Mouse (Mus musculus) hindbrain, postnatal 0 days (tissue): Measurements from ENCODE around the gene Hist1h2be. TPM values are rescaled to one million over a fixed set of nuclear protein-coding genes. Genes with fewer than 3 reads are reported as not detected.

Source experiments
- ATAC-seq: fragments of 200-750 bp; cut with Nextera tagmentation; 2 replicates; pipeline ENCODE4 v1.8.0; 2017; ENCODE audit warnings: mild to moderate bottlenecking, moderate TSS enrichment, moderate library complexity
- DNase-seq: peaks from one replicate; pipeline ENCODE4 v3.0.0-alpha.2; 2015; ENCODE audit warnings: low spot score
- H3K27ac ChIP-seq: fragments of 300-500 bp; sonication (generic); 2 replicates; pipeline ENCODE4 v1.5.1; 2014; ENCODE audit warnings: mild to moderate bottlenecking
- H3K27me3 ChIP-seq: fragments of 300-500 bp; sonication (generic); 2 replicates; pipeline ENCODE4 v1.6.1; 2014; ENCODE audit warnings: low read length, mixed read lengths; ENCODE audit not compliant: insufficient read depth
- H3K36me3 ChIP-seq: fragments of 300-500 bp; sonication (generic); 2 replicates; pipeline ENCODE4 v1.6.1; 2014; ENCODE audit warnings: low read length, mixed read lengths; ENCODE audit not compliant: insufficient read depth
- H3K4me1 ChIP-seq: fragments of 300-500 bp; sonication (generic); 2 replicates; pipeline ENCODE4 v1.6.1; 2014; ENCODE audit warnings: antibody characterized with exemption, low read length, mixed read lengths; ENCODE audit not compliant: insufficient read depth
- H3K4me2 ChIP-seq: fragments of 300-500 bp; sonication (generic); 2 replicates; pipeline ENCODE4 v1.6.1; 2014; ENCODE audit warnings: low read depth, mild to moderate bottlenecking, low read length, moderate library complexity, mixed read lengths
- H3K4me3 ChIP-seq: fragments of 300-500 bp; sonication (generic); 2 replicates; pipeline ENCODE4 v1.5.1; 2014; ENCODE audit warnings: low read length
- H3K9ac ChIP-seq: fragments of 300-500 bp; sonication (generic); replicated peaks from 2 replicates; pipeline ENCODE4 v1.6.1; 2014; ENCODE audit warnings: mild to moderate bottlenecking, low read length, moderate library complexity, mixed read lengths
- H3K9me3 ChIP-seq: fragments of 300-500 bp; sonication (generic); 2 replicates; pipeline ENCODE4 v1.6.1; 2016; ENCODE audit warnings: low read length, mixed read lengths
- CTCF ChIP-seq: IDR thresholded peaks from 2 replicates; pipeline ENCODE4 v1.5.1; 2016; ENCODE audit warnings: antibody characterized with exemption, control low read depth, low read depth
- WGBS: fragments of 180-500 bp; shearing (Covaris S2); extraction: QIAGEN DNeasy Blood & Tissue Kit; methylation state at CpG from one replicate; pipeline ENCODE4 v1.1.7; 2014; 5-methylcytosine and 5-hydroxymethylcytosine counted together
- polyA plus RNA-seq: library from polyadenylated mRNA; unstranded; fragments of >200 nt; fragmentation: Nextera tagmentation; extraction: Ambion mirVana; gene quantifications from 2 replicates; pipeline ENCODE4 v1.2.1, GENCODE M21; 2015
- total RNA-seq: library from RNA; depleted of rRNA; stranded (reverse); fragments of >200 nt; gene quantifications from 2 replicates; pipeline ENCODE4 v1.2.3, GENCODE M21; 2014

Hist1h2be gene
- total and polyA plus RNA-seq, 2 experiments from 2014 or later = 0.41 to 304 TPM

- no peaks in the 10 kb centered on the region for H3K9me3 ChIP-seq
- WGBS = 0% methylated on average over 18 of the region's 18 CpGs
Observed at GRCm38 (mm10) chr13:23621532-23622174, 729 bp upstream of the Hist1h2be start.

GRCm38 (mm10) chr13:23620056-23620732 is 730 bp downstream of the Hist1h2be start:
- no peak for ATAC-seq
- TF ChIP-seq CTCF = no peak
- 47% methylated on average over 12 of the region's 12 CpGs for WGBS

More at GRCm38 (mm10) chr13:23621532-23622174, 729 bp upstream of the Hist1h2be start:
- DNase-seq = peak; percentile 86
- Histone ChIP-seq H3K36me3 (no peaks in the 10 kb centered on the region), H3K27ac (peak overlapping the region; percentile 95), H3K4me3 (peak overlapping the region; percentile 59), H3K4me2 (peak overlapping the region; percentile 92), H3K9ac (peak overlapping the region; percentile 72), H3K4me1 (peaks cover 3% of the 10 kb centered on the region; the same call in 1 of the 2 replicates), H3K27me3 (no peaks in the 10 kb centered on the region)
- ATAC-seq = peak; percentile 90
- no peak for TF ChIP-seq CTCF

GRCm38 (mm10) chr13:23611638-23612037 is 9.3 kb downstream of the Hist1h2be start:
- no peaks in the 10 kb centered on the region for H3K4me1 ChIP-seq
- no peak overlapping the region for H3K4me3 ChIP-seq
- 87% methylated on average over 3 of the region's 3 CpGs for WGBS
- H3K4me2 ChIP-seq = no peak overlapping the region
- no peaks in the 10 kb centered on the region for H3K36me3 ChIP-seq
- no peak overlapping the region for H3K27ac ChIP-seq
- no peak for ATAC-seq
- no peak overlapping the region for H3K9ac ChIP-seq
- no peaks in the 10 kb centered on the region for H3K9me3 ChIP-seq
- H3K27me3 ChIP-seq = no peaks in the 10 kb centered on the region
- DNase-seq = no peak
- no peak for TF ChIP-seq CTCF

More at GRCm38 (mm10) chr13:23620056-23620732, 730 bp downstream of the Hist1h2be start:
- H3K9ac ChIP-seq = peak overlapping the region; percentile 72
- peak overlapping the region; percentile 92 for H3K4me2 ChIP-seq
- peaks cover 3% of the 10 kb centered on the region; the same call in 1 of the 2 replicates for H3K4me1 ChIP-seq
- peak overlapping the region; percentile 59 for H3K4me3 ChIP-seq
- no peaks in the 10 kb centered on the region for H3K27me3 ChIP-seq
- no peaks in the 10 kb centered on the region for H3K36me3 ChIP-seq
- H3K9me3 ChIP-seq = no peaks in the 10 kb centered on the region
- peak overlapping the region; percentile 95 for H3K27ac ChIP-seq
- DNase-seq = no peak

GRCm38 (mm10) chr13:23610393-23610792 is 10.5 kb downstream of the Hist1h2be start:
- H3K4me2 ChIP-seq = no peak overlapping the region
- no peaks in the 10 kb centered on the region for H3K9me3 ChIP-seq
- H3K4me1 ChIP-seq = no peaks in the 10 kb centered on the region
- H3K27me3 ChIP-seq = no peaks in the 10 kb centered on the region
- H3K27ac ChIP-seq = no peak overlapping the region
- H3K9ac ChIP-seq = no peak overlapping the region
- WGBS = 70% methylated on average over 2 of the region's 2 CpGs
- TF ChIP-seq CTCF = no peak
- H3K36me3 ChIP-seq = no peaks in the 10 kb centered on the region
- H3K4me3 ChIP-seq = no peak overlapping the region
- ATAC-seq = no peak
- no peak for DNase-seq

- no peak overlapping the region for H3K9ac ChIP-seq
Observed at GRCm38 (mm10) chr13:23609844-23610243, 11.1 kb downstream of the Hist1h2be start.

GRCm38 (mm10) chr13:23609209-23609608 is 11.7 kb downstream of the Hist1h2be start:
- no peak for TF ChIP-seq CTCF
- DNase-seq (no peak), ATAC-seq (no peak)
- no peak overlapping the region for H3K4me3 ChIP-seq
- no peaks in the 10 kb centered on the region for H3K9me3 ChIP-seq
- WGBS = 98% methylated on average over 4 of the region's 4 CpGs
- H3K9ac ChIP-seq = no peak overlapping the region
- no peaks in the 10 kb centered on the region for H3K4me1 ChIP-seq
- H3K36me3 ChIP-seq = no peaks in the 10 kb centered on the region
- H3K4me2 ChIP-seq = no peak overlapping the region
- H3K27ac ChIP-seq = no peak overlapping the region
- no peaks in the 10 kb centered on the region for H3K27me3 ChIP-seq

More at GRCm38 (mm10) chr13:23609844-23610243, 11.1 kb downstream of the Hist1h2be start:
- DNase-seq = no peak
- H3K36me3 ChIP-seq = no peaks in the 10 kb centered on the region
- H3K9me3 ChIP-seq = no peaks in the 10 kb centered on the region
- H3K4me3 ChIP-seq = no peak overlapping the region
- H3K27ac ChIP-seq = no peak overlapping the region
- no peak for TF ChIP-seq CTCF
- no peak overlapping the region for H3K4me2 ChIP-seq
- no peaks in the 10 kb centered on the region for H3K4me1 ChIP-seq
- no peak for ATAC-seq
- H3K27me3 ChIP-seq = no peaks in the 10 kb centered on the region

- ATAC-seq = no peak
- no peaks in the 10 kb centered on the region for H3K9me3 ChIP-seq
- 91% methylated on average over 3 of the region's 3 CpGs for whole genome bisulfite sequencing
- H3K36me3 ChIP-seq = no peaks in the 10 kb centered on the region
- no peak overlapping the region for H3K9ac ChIP-seq
- no peak for DNase-seq
- no peaks in the 10 kb centered on the region for H3K4me1 ChIP-seq
- TF ChIP-seq CTCF = no peak
- no peak overlapping the region for H3K27ac ChIP-seq
- no peak overlapping the region for H3K4me3 ChIP-seq
- H3K4me2 ChIP-seq = no peak overlapping the region
- H3K27me3 ChIP-seq = no peaks in the 10 kb centered on the region
Observed at GRCm38 (mm10) chr13:23605052-23605451, 15.9 kb downstream of the Hist1h2be start.
